ENCODE assay signal across 7 mouse cellular contexts in the genomic region with DNA sequence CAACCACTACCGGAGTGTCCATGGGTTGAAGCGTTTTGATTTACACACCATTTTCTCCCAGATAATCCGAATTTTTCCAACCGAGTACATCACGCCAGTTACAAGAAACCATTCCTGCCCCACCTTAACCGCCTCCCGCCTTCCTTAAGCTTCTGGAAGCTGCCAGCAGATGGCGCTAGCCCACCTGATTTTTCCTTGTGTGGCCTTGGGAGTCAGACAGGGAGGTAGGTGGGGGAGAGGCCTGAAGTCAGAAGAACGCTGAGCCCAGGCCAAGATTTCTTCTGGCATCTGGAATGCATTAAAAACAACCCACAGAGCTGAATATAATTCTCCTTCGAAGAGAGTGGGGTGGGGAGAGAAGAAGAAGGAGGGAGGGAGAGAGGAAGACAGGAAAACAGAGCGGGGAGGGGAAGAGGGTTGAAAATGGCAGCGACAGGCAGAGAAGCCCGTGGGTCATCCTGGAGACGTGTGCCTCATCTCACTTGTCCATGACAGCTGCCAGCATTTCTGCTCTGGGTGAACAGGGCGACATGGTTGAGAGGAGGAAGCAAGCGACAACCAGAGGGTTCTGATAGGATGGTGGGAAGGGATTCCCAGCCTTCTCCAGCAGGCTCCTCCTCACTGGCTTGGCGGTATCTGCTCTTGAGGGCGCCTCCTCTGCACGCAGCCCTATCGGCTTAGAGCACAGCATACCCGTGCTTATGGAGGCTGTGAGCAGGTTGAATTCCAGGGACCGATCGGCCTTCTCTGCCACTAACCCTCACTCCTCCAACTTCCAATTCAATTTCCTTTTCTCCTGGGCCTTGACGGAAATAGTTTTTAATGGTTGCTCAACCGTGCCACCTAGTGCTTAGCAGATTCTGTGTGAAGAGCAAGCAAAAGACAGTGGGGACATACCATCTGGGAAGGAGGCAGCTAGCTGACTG. TPM values are rescaled to one million over a fixed set of nuclear protein-coding genes. Genes with fewer than 3 reads are reported as not detected.
DNase-seq lines count a peak whose midpoint lies in the region; ATAC-seq and TF ChIP-seq lines count a peak whose summit lies in the region.

No protein-coding gene starts in this region.

- H3K27me3 ChIP-seq in intestine, embryonic 16.5 days (replicated peaks; ENCODE audit: control insufficient read depth, insufficient read depth, low read length), result no peaks in the 10 kb centered on the region
- no peaks in the 10 kb centered on the region for H3K27me3 ChIP-seq in midbrain, embryonic 10.5 days (ENCODE audit: low read depth, poor library complexity, severe bottlenecking)
- H3K27me3 ChIP-seq in spleen, adult 2 months (ENCODE audit: control insufficient read depth, insufficient read depth, low read length), result no peaks in the 10 kb centered on the region

- TF ChIP-seq POLR2A in spleen, adult 2 months (IDR thresholded peaks at IDR 0.05; ENCODE audit: low read depth, low read length), result no peak

- peak; percentile 90 for ATAC-seq in intestine, embryonic 16.5 days

- peak overlapping the region; percentile 41 for H3K4me2 ChIP-seq in intestine, embryonic 16.5 days (ENCODE audit: low read depth, low read length)

- peak; percentile 85 for DNase-seq in adrenal gland, adult 8-10 months
- DNase-seq in embryo, embryonic 10.5 days (ENCODE audit: low spot score), result peak; percentile 98
- DNase-seq in gastrocnemius, postnatal 36 days, result peak; percentile 92 to 94
- DNase-seq in left cerebral cortex, postnatal 25 days (ENCODE audit: low spot score in 2 of 2), result peak; percentile 91 to 97
- DNase-seq in midbrain, embryonic 10.5 days (ENCODE audit: low spot score), result peak; percentile 91
- DNase-seq in spleen, adult 2 months (ENCODE audit: low read depth in 1 of 2, low spot score in 2 of 2), result peak in 1 of 2 experiments; percentile 50

- H3K4me1 ChIP-seq in intestine, embryonic 16.5 days (ENCODE audit: control insufficient read depth, insufficient read depth, low read length), result peaks cover 2% of the 10 kb centered on the region; the same call in 1 of the 2 replicates
- peaks cover 22% of the 10 kb centered on the region for H3K4me1 ChIP-seq in midbrain, embryonic 10.5 days
- peaks cover under 1% of the 10 kb centered on the region; the same call in 1 of the 2 replicates for H3K4me1 ChIP-seq in spleen, adult 2 months (ENCODE audit: control insufficient read depth, insufficient read depth, insufficient read length)

- H3K9ac ChIP-seq in intestine, embryonic 16.5 days (ENCODE audit: low read depth, low read length), result peak overlapping the region; percentile 35; the same call in 1 of the 2 replicates

- TF ChIP-seq CTCF in spleen, adult 2 months (IDR thresholded peaks at IDR 0.05; ENCODE audit: extremely low read depth, insufficient read depth, insufficient read length, insufficient replicate concordance), result peak; percentile 63; the same call in 1 of the 2 replicates

- intact Hi-C loops in gastrocnemius, postnatal 36 days (cut with DNase I), result loop anchor here (1.0 to 5.0 kb wide), 4 partner anchors 56 to 243 kb away; no protein-coding TSS in a partner anchor
- intact Hi-C loops in left cerebral cortex, postnatal 25 days (cut with DNase I), result loop anchor here (1.0 to 5.0 kb wide), 2 partner anchors 214 to 251 kb away; no protein-coding TSS in a partner anchor

- WGBS in intestine, embryonic 16.5 days, result 20% methylated on average over 25 of the region's 25 CpGs
- 36% methylated on average over 25 of the region's 25 CpGs for WGBS in midbrain, embryonic 10.5 days
- WGBS in spleen, adult 2 months, result 39% methylated on average over 25 of the region's 25 CpGs

- no peaks in the 10 kb centered on the region for H3K36me3 ChIP-seq in intestine, embryonic 16.5 days (ENCODE audit: control insufficient read depth, insufficient read depth, low read length)
- no peaks in the 10 kb centered on the region for H3K36me3 ChIP-seq in midbrain, embryonic 10.5 days
- no peaks in the 10 kb centered on the region for H3K36me3 ChIP-seq in spleen, adult 2 months (ENCODE audit: control insufficient read depth, insufficient read depth, low read length)

- H3K27ac ChIP-seq in intestine, embryonic 16.5 days (ENCODE audit: low read length), result peak overlapping the region; percentile 70
- H3K27ac ChIP-seq in midbrain, embryonic 10.5 days (replicated peaks), result peak overlapping the region; percentile 71
- peak overlapping the region; percentile 20; the same call in 1 of the 2 replicates for H3K27ac ChIP-seq in spleen, adult 2 months (ENCODE audit: insufficient read depth, low read length)

- no peaks in the 10 kb centered on the region for H3K9me3 ChIP-seq in intestine, embryonic 16.5 days (ENCODE audit: control insufficient read depth, low read length)
- no peaks in the 10 kb centered on the region; the same call in 1 of the 2 replicates for H3K9me3 ChIP-seq in midbrain, embryonic 10.5 days (replicated peaks)

- H3K4me3 ChIP-seq in intestine, embryonic 16.5 days (ENCODE audit: low read length), result 0 out of 2 replicates have a peak overlapping the region, but pooled peaks have one; percentile 13
- peak overlapping the region; percentile 47 for H3K4me3 ChIP-seq in midbrain, embryonic 10.5 days
- H3K4me3 ChIP-seq in spleen, adult 2 months (ENCODE audit: extremely low read depth, insufficient read depth, insufficient read length), result no peak overlapping the region

RNA-seq across cellular contexts. Expression of a gene that starts 29.7 kb away (rescaled TPM):
- under 1 TPM in 1 of 4 experiments, not detected in 3; 0.35 TPM for total RNA-seq in adrenal gland, adult 8-10 months (2022)
- not detected for total RNA-seq in gastrocnemius, postnatal 36 days (2021)
- polyA plus RNA-seq in intestine, embryonic 16.5 days (2015; fragmentation: Nextera tagmentation; extraction: Ambion mirVana), result 0.33 TPM in 1 of 2 replicates, not detected in the other
- not detected for total RNA-seq in left cerebral cortex, postnatal 25 days (2021)
- not detected in 2 replicates for polyA plus RNA-seq in midbrain, embryonic 10.5 days (2016; fragmentation: Nextera tagmentation; extraction: Ambion mirVana)
- not detected in 2 replicates for polyA plus RNA-seq in spleen, adult 2 months (2012; rRNA removed)

RNA-seq across cellular contexts. Expression of a gene that starts 42.1 kb away (rescaled TPM):
- total RNA-seq in adrenal gland, adult 8-10 months (2022), result 10 to 100 TPM; 55.3 to 69.3 (median 59.9) TPM
- total RNA-seq in gastrocnemius, postnatal 36 days (2021), result 1 to 10 TPM; 5.9 to 6.6 TPM
- polyA plus RNA-seq in intestine, embryonic 16.5 days (2015; fragmentation: Nextera tagmentation; extraction: Ambion mirVana), result 89.8 and 90.2 TPM in 2 replicates
- total RNA-seq in left cerebral cortex, postnatal 25 days (2021), result 10 to 100 TPM; 28.3 to 31.0 TPM
- 43.1 and 48.3 TPM in 2 replicates for polyA plus RNA-seq in midbrain, embryonic 10.5 days (2016; fragmentation: Nextera tagmentation; extraction: Ambion mirVana)
- polyA plus RNA-seq in spleen, adult 2 months (2012; rRNA removed), result 5.1 and 6.2 TPM in 2 replicates

Comparison
In these comparisons a context has a peak if more than half of its experiments do, and no peak if none do; other contexts are left out.
1. H3K27ac ChIP-seq: peak in every context shown above with its lines; median percentile 71 in midbrain, embryonic 10.5 days; 70 in intestine, embryonic 16.5 days; 20 in spleen, adult 2 months.